Mouse (Mus musculus) heart, embryonic 14.5 days (tissue): ENCODE results near the gene Hexdc. TPM values are rescaled to one million over a fixed set of nuclear protein-coding genes. Genes with fewer than 3 reads are reported as not detected.

Source experiments
- polyA plus RNA-seq: library from polyadenylated mRNA; unstranded; fragments of >200 nt; fragmentation: Nextera tagmentation; extraction: Ambion mirVana; gene quantifications from 2 replicates; pipeline ENCODE4 v1.2.1, GENCODE M21; 2014

Hexdc gene
- polyA plus RNA-seq, 1 experiment from 2014 or later: 8.8 TPM

Other genes with a start within 250 kb of the Hexdc start
- 45.1 and 45.6 TPM in 2 replicates for gene Csnk1d, start 213.1 kb upstream of the Hexdc start, polyA plus RNA-seq
- gene Cd7, start 165.0 kb upstream of the Hexdc start, polyA plus RNA-seq: not detected in 2 replicates
- not detected in 2 replicates for gene Sectm1b, start 140.9 kb upstream of the Hexdc start, polyA plus RNA-seq
- gene Sectm1a, start 123.2 kb upstream of the Hexdc start, polyA plus RNA-seq: not detected in 2 replicates
- gene Tex19.2, start 85.8 kb upstream of the Hexdc start, polyA plus RNA-seq: not detected in 2 replicates
- gene Tex19.1, start 58.3 kb upstream of the Hexdc start, polyA plus RNA-seq: not detected in 2 replicates
- 0.15 TPM in 1 of 2 replicates, not detected in the other for gene Uts2r, start 44.2 kb upstream of the Hexdc start, polyA plus RNA-seq
- 33.3 and 34.1 TPM in 2 replicates for gene Ogfod3, start 278 bp downstream of the Hexdc start, polyA plus RNA-seq
- gene Cybc1, start 24.9 kb downstream of the Hexdc start, polyA plus RNA-seq: 22.7 and 23.1 TPM in 2 replicates
- 57.8 and 58.0 TPM in 2 replicates for gene Narf, start 32.8 kb downstream of the Hexdc start, polyA plus RNA-seq
- gene Foxk2, start 55.6 kb downstream of the Hexdc start, polyA plus RNA-seq: 9.2 TPM in 2 replicates
- 79.9 and 82.5 TPM in 2 replicates for gene Wdr45b, start 150.0 kb downstream of the Hexdc start, polyA plus RNA-seq
- 6.7 and 7.6 TPM in 2 replicates for gene Rab40b, start 183.8 kb downstream of the Hexdc start, polyA plus RNA-seq
- 4.4 and 5.0 TPM in 2 replicates for gene Fn3krp, start 217.0 kb downstream of the Hexdc start, polyA plus RNA-seq
- gene Fn3k, start 230.5 kb downstream of the Hexdc start, polyA plus RNA-seq: 13.6 and 14.8 TPM in 2 replicates
- gene Tbcd, start 247.5 kb downstream of the Hexdc start, polyA plus RNA-seq: 16.6 TPM in 2 replicates